Mouse (Mus musculus) c-Kit-positive CD71-positive TER-119-positive erythroid progenitor cells, embryonic 14.5 days (primary cell): ENCODE data around the gene Psmb4.
"Not testable (repeated sequence)": the region's sequence is repeated elsewhere in the genome, so short reads cannot be mapped to it uniquely, and the experiment has no call there.

ENCODE experiments used
- DNase-seq: peaks from one replicate; pipeline ENCODE4 v3.0.0-alpha.2; 2013; ENCODE audit warnings: low spot score

The Psmb4 gene

DNA sequence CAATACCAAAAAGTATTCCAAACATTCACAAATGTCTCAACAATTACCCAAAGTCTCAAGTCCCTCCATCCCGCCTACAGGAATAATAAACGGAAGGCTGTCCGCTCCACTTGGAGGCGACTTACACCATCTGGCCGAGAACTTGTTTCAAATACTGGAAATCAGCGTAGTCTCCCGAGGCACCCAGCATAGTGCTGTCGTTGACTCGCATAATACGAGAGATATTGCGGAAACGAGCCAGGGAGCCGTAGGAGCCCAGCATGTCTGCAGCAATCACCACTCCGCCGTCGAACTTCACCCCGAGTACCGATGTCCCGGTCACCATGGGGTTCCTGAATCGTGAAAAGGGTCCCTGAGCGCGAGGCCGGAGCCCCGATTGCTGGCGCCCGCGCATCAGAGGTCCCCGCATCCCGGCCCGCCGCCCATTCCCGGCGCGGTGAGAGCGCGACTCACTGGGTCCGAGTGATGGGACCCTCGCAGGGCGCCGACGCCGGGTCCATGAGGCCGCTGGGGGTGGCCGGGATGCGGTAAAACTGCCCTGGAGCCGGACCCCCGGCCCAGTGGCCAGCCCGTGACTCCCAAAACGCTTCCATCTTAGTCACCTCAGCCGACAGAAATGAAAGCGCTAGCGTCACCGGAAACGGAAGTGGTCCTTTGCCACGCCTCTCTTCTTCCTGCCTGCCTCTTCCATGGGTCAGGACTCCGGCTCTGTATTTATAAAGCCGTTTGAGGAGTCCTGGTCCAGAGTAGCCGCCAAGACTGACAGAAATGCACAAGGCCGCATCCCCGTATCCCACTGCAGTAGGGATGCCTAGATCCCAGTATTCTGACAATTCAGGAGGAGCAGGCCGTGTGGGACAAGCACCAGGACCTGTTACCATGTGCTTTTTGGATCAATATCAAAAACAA lies at the start of gene Psmb4:
Gene Psmb4 (minus strand): TSS at position 646 of the 909 bp plus-strand sequence.
- peak; percentile 88 for DNase-seq

DNA sequence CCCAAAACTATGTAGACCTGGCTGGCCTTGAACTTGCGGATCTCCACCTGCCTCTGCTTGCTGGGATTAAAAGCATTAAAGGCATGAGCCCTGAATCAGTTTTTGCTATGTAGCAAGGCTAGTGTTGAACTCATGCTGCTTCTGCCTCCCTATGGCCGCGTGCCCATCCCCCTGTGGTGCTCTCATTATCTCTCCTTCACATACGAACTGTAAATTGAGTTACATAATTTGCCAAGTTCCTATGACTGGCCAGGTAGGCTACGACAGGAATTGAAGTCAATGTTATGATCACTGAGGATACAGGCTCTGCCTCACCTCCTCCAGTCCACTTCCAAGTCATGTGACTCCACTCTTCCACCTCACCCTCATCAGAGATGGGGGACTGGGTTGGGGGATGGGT lies 49.4 kb upstream of the Psmb4 start:
- DNase-seq = not testable (repeated sequence)

DNA sequence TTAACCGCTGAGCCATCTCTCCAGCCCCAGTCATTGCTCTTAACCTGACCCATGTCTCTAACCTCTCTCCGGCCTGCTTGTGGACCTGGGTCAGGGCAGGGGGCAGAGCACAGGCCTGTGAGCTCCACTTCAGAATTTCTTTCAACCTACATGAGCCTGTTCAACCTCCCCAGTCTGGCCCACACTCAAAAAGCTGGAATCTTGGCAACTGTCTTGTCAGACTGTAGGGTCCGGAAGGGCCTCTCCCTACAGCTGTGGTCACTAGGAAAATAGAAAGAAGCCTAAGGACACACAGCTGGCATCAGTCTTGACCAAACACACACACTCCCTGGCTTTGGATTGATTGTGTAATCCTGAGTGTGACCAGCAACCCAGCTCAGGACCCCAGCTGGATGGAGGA lies 48.6 kb upstream of the Psmb4 start:
- DNase-seq = not testable (repeated sequence)

DNA sequence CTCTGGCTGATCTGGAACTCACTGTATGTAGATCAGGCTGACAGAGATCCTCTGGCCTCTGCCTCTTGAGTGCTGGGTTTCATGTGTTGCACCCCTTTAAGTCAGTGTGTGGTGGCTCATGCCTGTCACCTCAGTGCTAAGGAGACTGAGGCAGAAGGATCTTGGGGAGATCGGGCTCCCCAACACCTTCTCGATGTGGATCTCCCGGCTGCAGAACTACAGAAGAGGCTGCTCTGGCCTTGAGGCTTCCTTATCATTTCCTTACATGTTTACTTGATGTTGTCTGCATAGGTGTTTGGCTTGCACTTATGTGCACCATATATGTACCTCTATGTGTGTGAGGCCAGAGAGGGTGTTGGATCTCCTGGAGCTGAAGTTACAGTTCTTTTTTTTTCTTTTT lies 47.8 kb upstream of the Psmb4 start:
- not testable (repeated sequence) for DNase-seq

DNA sequence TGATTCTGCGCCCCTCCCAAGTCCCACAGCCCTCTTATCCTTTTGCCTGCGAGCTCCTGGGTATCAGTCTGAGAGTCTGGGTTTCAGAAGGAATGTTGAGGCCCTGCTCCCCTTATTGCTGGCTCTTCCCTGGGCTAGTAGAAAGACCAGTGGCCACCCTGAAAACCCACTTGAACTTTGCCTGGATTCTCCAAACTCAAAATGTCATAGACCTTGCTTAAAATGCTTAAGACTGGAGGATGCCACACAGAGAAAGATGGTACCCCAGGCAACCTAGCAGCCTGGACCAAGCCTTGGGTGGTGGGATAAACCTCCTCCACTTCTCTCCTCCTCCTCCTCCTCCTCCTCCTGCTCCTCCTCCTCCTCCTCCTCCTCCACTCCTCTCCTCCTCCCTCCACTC lies 46.8 kb upstream of the Psmb4 start:
- DNase-seq = not testable (repeated sequence)

DNA sequence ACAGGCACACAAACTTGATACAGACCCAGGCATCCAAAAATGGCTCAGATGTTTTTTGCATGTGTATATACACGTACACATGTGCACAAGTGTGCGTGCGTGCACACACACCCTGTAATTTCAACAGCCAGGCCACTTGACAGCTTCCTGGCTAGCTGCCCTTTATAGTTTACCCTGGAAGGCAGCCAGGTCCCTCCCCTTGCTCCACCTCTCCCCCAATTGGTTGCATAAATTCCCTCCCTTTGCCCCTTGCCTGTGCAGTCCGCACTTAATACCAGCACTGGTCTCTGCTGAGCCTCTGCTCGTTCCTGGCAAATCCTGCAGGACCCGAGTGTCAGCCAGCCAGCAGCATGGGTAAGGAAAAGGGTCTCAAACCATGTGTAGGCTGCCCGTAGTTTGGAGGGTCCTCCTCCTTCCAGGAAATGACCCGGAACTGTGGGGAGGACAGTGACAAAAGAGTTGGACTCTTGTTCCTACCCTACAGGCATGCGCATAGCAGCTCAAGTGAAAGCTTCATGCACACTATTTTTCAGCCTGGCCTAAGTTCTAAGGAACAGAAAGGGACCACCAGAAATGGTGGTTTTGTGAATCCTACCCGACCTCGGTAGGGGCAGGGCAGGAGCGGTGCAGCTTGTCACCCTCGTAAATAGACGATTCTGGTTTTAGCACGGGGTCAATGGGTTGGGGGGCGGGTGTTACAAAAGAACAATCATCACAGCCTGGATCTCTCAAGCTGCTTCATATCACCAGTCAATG lies 46.2 kb upstream of the Psmb4 start, which contains the start of gene Selenbp1:
Gene Selenbp1 (plus strand): TSS at position 248 of the 756 bp plus-strand sequence.
- peak; percentile 55 for DNase-seq

DNA sequence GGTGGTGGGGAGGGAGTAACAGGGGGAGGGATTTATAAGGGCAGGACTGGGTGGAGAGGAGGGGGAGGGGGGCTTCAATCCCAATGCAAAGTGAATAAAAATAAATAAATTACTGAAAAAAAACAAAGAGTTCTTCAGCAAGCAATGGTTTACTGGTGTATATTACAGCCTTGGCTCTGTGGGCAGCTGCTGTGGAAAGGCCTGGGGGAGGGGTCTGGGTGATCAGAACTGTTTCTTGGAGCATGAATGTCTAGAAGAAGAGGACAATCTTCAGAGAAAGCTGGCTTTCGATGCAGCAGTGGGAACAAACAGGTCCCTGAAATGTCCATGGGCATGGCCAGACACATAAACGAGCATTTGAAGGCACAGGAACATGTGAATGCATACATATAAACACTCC lies 45.5 kb upstream of the Psmb4 start:
- not testable (repeated sequence) for DNase-seq

DNA sequence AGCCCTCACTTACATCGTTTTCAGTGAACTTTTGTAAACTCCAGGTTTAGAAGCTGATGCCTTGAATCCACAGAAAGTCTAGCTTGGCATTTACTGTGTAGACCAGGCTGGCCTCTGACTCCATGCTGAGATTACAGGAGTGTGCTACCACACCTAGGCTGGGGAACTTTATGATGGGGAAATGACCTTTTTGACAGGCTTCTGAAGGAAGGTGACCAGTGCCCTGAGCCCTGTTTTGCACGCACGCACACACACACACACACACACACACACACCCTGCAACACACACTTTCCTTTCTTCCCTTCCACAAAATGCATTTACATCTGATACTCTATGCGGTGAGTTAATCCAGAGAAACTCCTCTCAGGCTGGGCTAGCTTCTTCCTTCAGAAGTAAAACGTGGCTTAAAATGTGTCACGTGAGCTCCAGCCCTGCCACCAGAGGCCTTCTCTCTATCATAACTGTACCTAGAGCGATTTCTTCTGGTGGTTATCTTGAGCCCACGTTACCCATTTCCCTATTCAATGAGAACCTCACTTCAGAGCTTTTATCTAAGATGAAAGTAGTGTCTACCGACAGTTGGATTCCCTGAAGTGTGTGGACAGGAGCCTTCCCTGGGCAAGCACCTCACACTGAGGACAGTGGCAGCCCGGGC lies 44.8 kb upstream of the Psmb4 start:
- peak; percentile 53 for DNase-seq

DNA sequence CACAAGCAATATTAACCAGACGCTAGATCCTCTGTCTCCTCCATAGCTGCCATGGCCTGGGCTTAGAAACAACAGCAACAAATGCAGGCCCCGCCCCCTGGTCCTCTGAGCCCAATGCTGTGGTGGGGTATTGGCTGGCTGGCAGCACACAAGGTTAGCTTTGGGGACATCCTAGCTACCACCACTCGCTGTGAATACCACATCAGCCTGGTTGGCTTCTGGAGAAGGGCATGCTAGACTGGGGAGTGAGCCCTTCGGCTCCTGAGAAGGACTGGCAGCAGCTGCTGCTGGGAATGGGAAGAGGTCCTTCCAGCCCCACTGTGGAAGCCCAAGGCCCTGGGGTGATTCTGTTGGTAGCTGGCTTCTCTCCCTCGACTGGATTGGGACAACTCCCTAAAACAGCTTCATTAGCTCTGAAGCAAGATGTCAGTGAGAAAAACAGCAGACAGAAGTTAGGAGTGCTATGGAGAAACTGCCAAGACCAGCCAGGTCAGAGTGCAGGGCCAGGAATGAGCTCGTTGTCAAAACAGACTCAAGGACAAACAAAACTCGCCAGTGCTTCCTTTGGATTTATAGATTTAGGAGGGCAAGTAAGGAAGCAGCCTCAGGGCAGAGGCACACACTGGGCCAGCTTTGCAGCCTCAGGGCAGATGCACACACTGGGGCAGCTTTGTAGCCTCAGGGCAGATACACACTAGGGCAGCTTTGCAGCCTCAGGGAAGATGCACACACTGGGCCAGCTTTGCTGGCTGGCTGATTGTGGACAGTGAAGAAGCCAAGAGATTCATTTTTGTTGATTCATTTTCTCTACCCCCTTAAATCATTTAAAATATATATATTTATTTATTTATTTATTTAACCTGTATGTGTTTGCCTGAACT lies 43.9 kb upstream of the Psmb4 start:
- DNase-seq = not testable (repeated sequence)

DNA sequence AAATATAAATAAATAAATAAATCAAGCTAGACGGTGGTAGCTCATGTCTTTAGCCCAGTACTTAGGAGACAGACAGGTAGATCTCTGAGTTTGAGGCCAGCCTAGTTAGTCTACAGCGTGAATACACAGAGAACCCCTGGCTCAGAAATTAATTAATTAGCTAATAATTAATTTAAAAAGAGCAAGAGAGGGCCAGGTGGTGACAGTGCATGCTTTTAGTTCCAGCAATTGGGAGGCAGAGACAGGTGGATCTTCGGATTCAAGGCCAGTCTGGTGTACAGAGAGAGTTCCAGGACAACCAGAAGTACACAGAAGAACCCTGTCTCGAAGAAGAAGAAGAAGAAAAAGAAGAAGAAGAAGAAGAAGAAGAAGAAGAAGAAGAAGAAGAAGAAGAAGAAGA lies 42.2 kb upstream of the Psmb4 start:
- DNase-seq = not testable (repeated sequence)

DNA sequence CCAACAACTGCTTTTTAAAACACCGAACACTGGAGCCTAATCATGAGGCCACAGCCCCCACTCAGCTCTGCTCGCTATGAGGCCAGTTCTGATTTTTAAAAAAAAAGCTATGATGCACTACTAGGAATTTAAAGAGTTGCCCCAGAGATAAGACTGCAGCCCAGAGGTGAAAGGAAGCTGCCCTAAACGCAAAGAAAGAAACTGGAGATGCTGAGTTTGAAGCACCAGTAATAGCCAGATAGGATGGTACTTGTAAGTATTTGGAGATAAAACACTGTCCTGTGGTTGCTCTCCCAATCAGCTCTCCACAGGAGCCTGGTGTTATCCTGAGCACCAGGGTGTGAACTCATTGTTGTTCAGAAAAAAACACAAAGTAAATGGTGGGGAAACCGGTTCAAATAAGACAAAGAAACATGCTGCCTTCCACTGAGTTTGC lies 39.6 kb upstream of the Psmb4 start:
- DNase-seq = not testable (repeated sequence)

DNA sequence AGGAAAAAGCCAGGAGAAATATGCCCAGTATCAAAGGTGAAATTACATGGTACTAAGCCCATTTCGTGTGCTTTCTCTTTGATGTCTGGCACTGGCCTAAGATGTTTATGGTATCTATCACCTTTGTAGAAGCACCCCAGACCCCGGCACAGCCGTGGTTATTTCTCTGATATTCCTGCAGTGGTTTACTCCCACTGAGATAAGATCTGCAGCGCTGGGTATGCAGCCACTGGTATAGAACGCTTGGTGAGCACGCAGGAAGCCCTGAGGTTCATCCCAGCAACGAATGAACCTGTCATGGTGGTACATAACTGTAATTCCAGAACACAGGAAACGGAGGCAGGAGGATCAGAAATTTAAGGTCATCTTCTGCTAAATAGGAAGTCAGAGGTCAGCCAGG lies 37.9 kb upstream of the Psmb4 start:
- no peak for DNase-seq

DNA sequence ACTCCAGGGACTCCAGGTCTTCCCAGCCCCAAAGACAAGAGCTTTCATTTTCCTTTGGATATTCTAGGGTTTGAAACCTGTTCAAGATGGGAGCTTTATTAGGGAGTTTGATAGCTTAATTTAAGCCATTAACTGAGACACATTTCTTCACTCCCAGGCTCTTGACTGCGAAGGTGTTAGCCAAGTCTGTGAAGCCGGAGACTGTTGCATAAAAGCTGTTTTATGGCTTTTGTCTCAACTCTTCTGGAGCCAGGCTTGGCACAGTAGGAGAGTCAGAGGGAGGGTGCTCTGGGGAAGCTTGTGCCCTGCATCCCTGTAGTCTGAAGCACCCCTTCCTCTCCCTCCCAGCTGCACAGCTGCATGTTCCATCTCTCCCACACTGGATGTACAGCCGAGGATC lies 35.6 kb upstream of the Psmb4 start:
- DNase-seq = no peak

DNA sequence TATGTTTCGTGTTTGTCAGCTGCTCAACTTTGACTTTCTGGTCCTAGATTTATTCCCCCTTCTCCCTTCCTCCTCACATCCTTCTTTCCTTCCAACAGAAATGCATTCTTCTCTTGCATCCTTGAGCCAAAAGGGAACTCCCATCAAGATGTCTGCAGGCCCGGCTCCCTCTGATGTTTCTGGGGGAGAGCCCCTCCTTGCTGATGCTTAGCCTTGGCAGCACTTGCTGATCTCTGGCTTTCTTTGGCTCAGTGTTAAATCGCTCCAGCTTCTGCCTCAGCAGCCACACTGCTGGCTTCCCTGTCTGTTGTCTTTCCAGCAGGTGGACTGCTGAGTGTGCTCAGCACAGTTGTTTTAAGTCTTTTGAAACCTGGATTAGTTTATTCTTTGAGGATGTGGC lies 34.3 kb upstream of the Psmb4 start:
- DNase-seq = no peak

DNA sequence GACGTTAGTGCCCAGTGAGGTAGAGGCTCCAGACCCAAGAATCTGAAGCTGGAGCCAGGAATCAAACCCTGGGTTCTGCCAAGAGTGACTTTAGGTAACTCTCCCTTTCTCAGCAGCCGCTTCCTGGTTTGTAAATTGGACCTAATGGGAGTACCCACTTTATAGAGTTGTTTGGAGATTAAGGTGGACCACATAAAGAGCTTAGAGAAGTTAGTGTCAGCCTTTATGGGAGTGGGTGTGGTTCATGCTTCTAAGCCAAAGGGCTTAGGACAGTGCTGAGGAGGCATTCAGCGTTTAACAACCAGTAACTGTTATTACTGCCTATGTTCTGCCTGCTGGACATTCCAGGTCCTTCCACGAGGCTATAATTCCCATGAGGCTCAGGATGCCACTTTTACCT lies 32.1 kb upstream of the Psmb4 start:
- DNase-seq = no peak

DNA sequence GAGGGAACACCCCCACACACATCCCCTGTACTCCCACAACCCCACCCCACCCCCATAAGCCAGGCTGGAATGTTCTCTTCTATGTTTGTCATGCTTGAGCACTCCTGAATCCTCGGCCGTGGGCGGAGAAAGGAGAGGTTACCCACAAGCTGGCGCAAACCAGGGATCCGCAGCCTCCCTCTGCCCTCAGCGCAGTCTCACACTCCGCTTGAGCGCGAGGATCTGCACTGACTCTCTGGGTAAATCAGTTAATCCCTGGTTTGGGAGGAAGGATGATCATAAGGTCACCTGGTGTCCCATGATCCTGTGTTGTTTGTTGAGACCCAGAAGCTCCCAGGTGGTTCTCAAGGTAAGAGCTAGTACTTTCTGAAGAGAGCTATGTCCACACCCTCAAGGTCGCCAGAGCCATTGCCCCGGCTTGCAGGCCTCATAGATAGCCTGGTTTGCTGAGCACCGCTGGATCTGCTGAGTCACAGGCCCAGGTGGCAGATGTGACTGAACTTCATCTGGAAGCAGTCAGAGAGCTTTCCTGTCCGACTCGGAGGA lies 31.1 kb upstream of the Psmb4 start:
- DNase-seq = peak; percentile 66

DNA sequence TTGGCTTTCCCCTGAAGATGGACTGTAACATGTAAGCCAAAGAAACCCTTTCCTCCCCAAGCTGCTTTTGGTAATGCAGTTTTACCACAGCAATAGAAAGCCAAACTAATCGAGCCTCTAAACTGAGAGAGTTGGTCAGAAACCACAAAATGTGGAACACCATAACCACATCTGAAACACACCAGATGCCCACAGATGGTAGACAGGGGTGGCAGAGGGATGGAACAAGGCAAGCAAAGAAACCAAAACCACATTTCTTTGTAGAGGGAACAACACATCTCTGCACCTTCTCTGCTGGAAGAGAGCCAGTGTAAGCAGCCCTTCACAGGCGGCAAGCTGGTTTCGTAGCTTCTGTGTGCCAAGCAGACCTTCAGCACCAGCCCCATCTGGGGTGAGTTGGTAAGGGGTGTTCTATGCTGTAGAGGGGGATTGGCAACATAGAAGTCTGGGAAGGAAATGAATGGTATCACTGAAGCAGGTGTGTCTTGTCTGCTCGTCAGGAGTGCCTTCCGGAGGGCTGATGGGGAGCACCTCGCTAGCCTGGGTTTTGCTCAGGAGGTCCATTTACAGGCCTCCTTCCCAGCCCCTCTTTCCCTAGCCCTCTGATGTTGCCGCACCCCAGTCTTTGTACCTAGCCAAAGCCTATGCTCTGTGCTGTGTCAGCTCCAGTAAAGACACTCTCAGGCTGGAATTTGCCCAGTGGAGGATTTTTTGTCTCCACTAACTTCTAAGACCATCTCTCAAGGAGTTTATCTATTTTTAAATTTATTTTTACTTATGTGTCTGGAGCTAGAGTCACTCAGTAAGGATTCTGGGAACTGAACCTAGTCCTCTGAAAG lies 29.4 kb upstream of the Psmb4 start:
- no peak for DNase-seq

DNA sequence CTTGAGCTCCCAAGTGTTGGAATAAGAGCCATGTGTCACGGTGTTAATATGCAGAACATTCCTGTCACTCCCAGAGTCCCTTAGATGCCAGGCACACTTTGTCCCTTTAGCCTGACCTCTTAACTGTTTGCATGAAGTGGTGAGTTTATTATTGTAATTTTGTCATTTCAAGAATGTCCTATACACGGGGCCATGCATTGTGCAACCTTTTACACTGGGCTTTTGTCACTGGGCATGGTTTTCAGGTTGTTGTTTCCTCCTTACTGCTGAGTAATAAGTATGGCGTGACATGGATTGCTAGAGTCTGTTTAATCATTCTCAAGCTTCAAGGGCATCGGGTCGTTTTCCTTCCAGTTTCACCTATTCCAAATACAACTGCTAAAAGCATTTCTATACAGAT lies 27.0 kb upstream of the Psmb4 start:
- DNase-seq = no peak

DNA sequence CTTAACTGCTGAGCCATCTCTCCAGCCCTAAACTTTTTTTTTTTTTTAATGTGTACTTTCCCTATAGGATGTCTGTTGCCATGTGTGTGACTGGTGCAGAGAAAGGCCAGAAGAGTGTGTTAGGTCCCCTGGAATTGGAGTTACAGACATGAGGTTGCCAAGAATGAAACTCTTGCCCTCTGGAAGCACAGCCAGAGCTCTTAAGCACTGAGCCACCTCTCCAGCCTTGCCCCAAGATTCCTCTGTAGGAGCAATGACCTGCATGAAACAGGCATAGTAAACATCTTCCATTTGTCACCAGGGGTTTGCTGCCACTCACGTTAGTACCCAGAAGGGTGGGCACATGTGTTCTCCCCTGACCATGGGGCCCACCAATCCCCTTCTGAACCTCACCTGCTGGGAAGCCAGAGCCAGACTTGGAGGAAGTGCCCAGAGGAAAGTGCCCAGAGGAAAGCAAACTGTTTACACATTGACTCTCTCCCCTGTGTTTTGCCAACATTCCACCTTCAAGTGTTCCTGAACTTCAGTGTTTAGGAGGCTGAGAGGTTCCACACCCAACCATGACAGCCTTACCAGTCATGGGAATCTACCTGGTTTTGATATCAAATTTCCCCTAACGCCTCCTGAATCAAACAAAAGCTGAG lies 24.4 kb upstream of the Psmb4 start:
- DNase-seq = no peak

DNA sequence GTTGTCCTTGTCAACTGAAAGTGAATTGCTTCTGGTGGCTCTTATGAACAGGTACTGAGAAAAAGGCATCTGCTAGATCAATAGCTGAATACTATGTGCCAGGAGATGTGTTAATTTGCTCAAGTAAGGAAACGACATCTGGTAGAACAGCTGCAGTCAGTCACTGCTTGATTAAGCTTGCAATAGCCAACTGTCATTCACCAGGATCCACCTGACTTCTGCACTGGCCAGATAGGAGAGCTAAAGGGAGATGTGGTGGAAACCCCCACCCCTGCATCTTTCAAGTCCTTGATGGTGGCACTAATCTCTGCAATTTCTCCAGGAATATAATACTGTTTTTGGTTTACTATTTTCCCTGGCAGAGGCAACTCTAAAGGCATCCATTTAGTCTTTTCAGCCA lies 19.7 kb upstream of the Psmb4 start:
- peak; percentile 37 for DNase-seq
